Mouse (Mus musculus): Measurements from ENCODE around the gene Sf3b4.

GRCm38 (mm10) chr3:96160803-96161516 lies 11.2 kb upstream of the Sf3b4 start:
- no peak for TF ChIP-seq USF1 (IDR thresholded peaks at IDR 0.05; ENCODE audit: low read depth)
- peak; percentile 42 for TF ChIP-seq POLR2A (IDR thresholded peaks at IDR 0.05; ENCODE audit: insufficient read length, low read depth)
- no peak for TF ChIP-seq MAX (IDR thresholded peaks at IDR 0.05; ENCODE audit: low read depth)
- TF ChIP-seq E2F4 (IDR thresholded peaks at IDR 0.05; ENCODE audit: insufficient read depth) = no peak
- TF ChIP-seq POLR2AphosphoS2 (IDR thresholded peaks at IDR 0.05; ENCODE audit: insufficient read length, low read depth) = peak; percentile 31
- no peak for TF ChIP-seq TCF12 (IDR thresholded peaks at IDR 0.05; ENCODE audit: insufficient read depth, poor library complexity, severe bottlenecking)

All from myocyte (in vitro differentiated cells).